Mouse (Mus musculus): ENCODE measurements around the gene Cyp26a1.

Gene Cyp26a1

GRCm38 (mm10) chr19:37697651-37698272 is at the start of gene Cyp26a1:
Cyp26a1 (plus strand) TSS chr19:37697798.
- peak; percentile 33 for DNase-seq

GRCm38 (mm10) chr19:37647994-37648393 is 49.6 kb upstream of the Cyp26a1 start:
- DNase-seq, result peak; percentile 10

- DNase-seq, result no peak
Measured at GRCm38 (mm10) chr19:37650526-37650925, 47.1 kb upstream of the Cyp26a1 start.

GRCm38 (mm10) chr19:37654012-37654411 is 43.6 kb upstream of the Cyp26a1 start:
- DNase-seq, result no peak

GRCm38 (mm10) chr19:37656441-37656840 is 41.2 kb upstream of the Cyp26a1 start:
- DNase-seq, result peak; percentile 81

GRCm38 (mm10) chr19:37665256-37665655 is 32.3 kb upstream of the Cyp26a1 start:
- no peak for DNase-seq

GRCm38 (mm10) chr19:37667855-37668594 is 29.6 kb upstream of the Cyp26a1 start:
- no peak for DNase-seq

- DNase-seq, result no peak
Measured at GRCm38 (mm10) chr19:37668657-37669056, 28.9 kb upstream of the Cyp26a1 start.

GRCm38 (mm10) chr19:37669486-37669885 is 28.1 kb upstream of the Cyp26a1 start:
- no peak for DNase-seq

GRCm38 (mm10) chr19:37673393-37673792 is 24.2 kb upstream of the Cyp26a1 start:
- DNase-seq, result no peak

- DNase-seq, result no peak
Measured at GRCm38 (mm10) chr19:37685281-37685680, 12.3 kb upstream of the Cyp26a1 start, which contains the start of gene Cyp26c1. Cyp26c1 (plus strand) TSS chr19:37685581.

GRCm38 (mm10) chr19:37686347-37686746 is 11.3 kb upstream of the Cyp26a1 start:
- no peak for DNase-seq

GRCm38 (mm10) chr19:37686941-37687850 is 10.4 kb upstream of the Cyp26a1 start:
- no peak for DNase-seq

- DNase-seq, result no peak
Measured at GRCm38 (mm10) chr19:37689478-37689877, 8.1 kb upstream of the Cyp26a1 start.

- DNase-seq, result no peak
Measured at GRCm38 (mm10) chr19:37690716-37691115, 6.9 kb upstream of the Cyp26a1 start.

GRCm38 (mm10) chr19:37692879-37693278 is 4.7 kb upstream of the Cyp26a1 start:
- DNase-seq, result no peak

- no peak for DNase-seq
Measured at GRCm38 (mm10) chr19:37695146-37695545, 2.5 kb upstream of the Cyp26a1 start.

GRCm38 (mm10) chr19:37695762-37696602 is 1.6 kb upstream of the Cyp26a1 start:
- DNase-seq, result no peak

- DNase-seq, result no peak
Measured at GRCm38 (mm10) chr19:37696603-37697334, 829 bp upstream of the Cyp26a1 start.

- DNase-seq, result no peak
Measured at GRCm38 (mm10) chr19:37697335-37697636, 312 bp upstream of the Cyp26a1 start.

GRCm38 (mm10) chr19:37698273-37699160 is 919 bp downstream of the Cyp26a1 start:
- no peak for DNase-seq

Data from kidney, adult 9 months (tissue).